Mouse (Mus musculus): ENCODE data around the gene Dgcr2.
A peak's percentile ranks its signal among the peaks of the same experiment; 100 is the strongest.

The Dgcr2 gene

GRCm38 (mm10) chr16:17848928-17849327 lies 49.4 kb downstream of the Dgcr2 start:
- DNase-seq (ENCODE audit: low read depth, low spot score): no peak

GRCm38 (mm10) chr16:17848431-17848830 lies 49.9 kb downstream of the Dgcr2 start:
- DNase-seq (ENCODE audit: low read depth, low spot score): no peak

GRCm38 (mm10) chr16:17843701-17844365 lies 54.5 kb downstream of the Dgcr2 start:
- no peak for DNase-seq (ENCODE audit: low read depth, low spot score)

GRCm38 (mm10) chr16:17842437-17842836 lies 55.9 kb downstream of the Dgcr2 start:
- no peak for DNase-seq (ENCODE audit: low read depth, low spot score)

- DNase-seq (ENCODE audit: low read depth, low spot score): no peak
Measured at GRCm38 (mm10) chr16:17839976-17840375, 58.4 kb downstream of the Dgcr2 start.

- no peak for DNase-seq (ENCODE audit: low read depth, low spot score)
Measured at GRCm38 (mm10) chr16:17838051-17838450, 60.3 kb downstream of the Dgcr2 start, which contains the start of gene Car15. Gene Car15 (minus strand): TSS chr16:17838364.

- no peak for DNase-seq (ENCODE audit: low read depth, low spot score)
Measured at GRCm38 (mm10) chr16:17835481-17835880, 62.9 kb downstream of the Dgcr2 start.

GRCm38 (mm10) chr16:17834543-17834942 lies 63.8 kb downstream of the Dgcr2 start:
- DNase-seq (ENCODE audit: low read depth, low spot score): no peak

- no peak for DNase-seq (ENCODE audit: low read depth, low spot score)
Measured at GRCm38 (mm10) chr16:17833681-17834399, 64.5 kb downstream of the Dgcr2 start.

- DNase-seq (ENCODE audit: low read depth, low spot score): no peak
Measured at GRCm38 (mm10) chr16:17833321-17833680, 65.1 kb downstream of the Dgcr2 start.

- DNase-seq (ENCODE audit: low read depth, low spot score): no peak
Measured at GRCm38 (mm10) chr16:17832821-17833220, 65.5 kb downstream of the Dgcr2 start, which contains the start of gene B830017H08Rik. Gene B830017H08Rik (plus strand): TSS chr16:17833121.

GRCm38 (mm10) chr16:17831781-17832180 lies 66.6 kb downstream of the Dgcr2 start:
- DNase-seq (ENCODE audit: low read depth, low spot score): no peak

GRCm38 (mm10) chr16:17830385-17831178 lies 67.8 kb downstream of the Dgcr2 start:
- DNase-seq (ENCODE audit: low read depth, low spot score): no peak

- DNase-seq (ENCODE audit: low read depth, low spot score): no peak
Measured at GRCm38 (mm10) chr16:17828867-17829266, 69.5 kb downstream of the Dgcr2 start.

GRCm38 (mm10) chr16:17828229-17828628 lies 70.1 kb downstream of the Dgcr2 start:
- DNase-seq (ENCODE audit: low read depth, low spot score): no peak

- DNase-seq (ENCODE audit: low read depth, low spot score): no peak
Measured at GRCm38 (mm10) chr16:17826500-17826899, 71.9 kb downstream of the Dgcr2 start.

GRCm38 (mm10) chr16:17816528-17816927 lies 81.8 kb downstream of the Dgcr2 start:
- no peak for DNase-seq (ENCODE audit: low read depth, low spot score)

GRCm38 (mm10) chr16:17815411-17816402 lies 82.7 kb downstream of the Dgcr2 start:
- peak; percentile 72 for DNase-seq (ENCODE audit: low read depth, low spot score)

- DNase-seq (ENCODE audit: low read depth, low spot score): no peak
Measured at GRCm38 (mm10) chr16:17813173-17813572, 85.2 kb downstream of the Dgcr2 start.

GRCm38 (mm10) chr16:17812120-17812519 lies 86.2 kb downstream of the Dgcr2 start:
- DNase-seq (ENCODE audit: low read depth, low spot score): no peak

GRCm38 (mm10) chr16:17809711-17810110 lies 88.7 kb downstream of the Dgcr2 start:
- DNase-seq (ENCODE audit: low read depth, low spot score): no peak

Measured in WW6 (cell line).